Mouse (Mus musculus): ENCODE measurements around the gene Cit. TPM values are rescaled to one million over a fixed set of nuclear protein-coding genes. Genes with fewer than 3 reads are reported as not detected.

The Cit gene
- polyA plus RNA-seq, 1 experiment from 2014 or later = 19.9 TPM

DNA sequence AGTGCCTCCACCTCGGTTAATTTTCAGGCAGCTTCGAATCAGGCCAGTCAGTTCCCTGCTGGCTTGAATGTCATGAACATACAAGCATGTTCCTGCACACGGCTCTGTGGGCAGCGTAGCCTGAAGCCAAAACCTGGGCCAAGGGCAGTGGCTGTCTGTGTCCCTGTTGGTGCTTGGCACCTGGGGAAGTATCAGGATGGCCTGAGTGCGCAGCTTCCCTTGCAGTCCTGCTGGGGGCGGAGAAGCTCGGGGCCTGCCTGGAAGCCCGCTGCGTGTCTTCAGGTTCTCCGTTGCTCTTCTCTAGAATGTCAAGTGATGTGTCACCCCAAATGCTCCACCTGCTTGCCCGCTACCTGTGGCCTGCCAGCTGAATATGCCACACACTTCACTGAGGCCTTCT is 140.0 kb downstream of the Cit start:
- H3K36me3 ChIP-seq = peaks cover 26% of the 10 kb centered on the region
- 88% methylated on average over 11 of the region's 11 CpGs for WGBS
- no peak overlapping the region for H3K27ac ChIP-seq
- H3K4me1 ChIP-seq (replicated peaks) = peaks cover 6% of the 10 kb centered on the region
- no peak overlapping the region for H3K4me3 ChIP-seq
- H3K9me3 ChIP-seq (replicated peaks) = 0 out of 2 replicates have a peak, but pooled peaks cover under 1% of the 10 kb centered on the region
- H3K9ac ChIP-seq = no peak overlapping the region
- no peaks in the 10 kb centered on the region for H3K27me3 ChIP-seq
- no peak for ATAC-seq (replicated peaks; ENCODE audit: insufficient number of reproducible peaks, insufficient read depth, low FRiP score, low read depth)
- H3K4me2 ChIP-seq = no peak overlapping the region

DNA sequence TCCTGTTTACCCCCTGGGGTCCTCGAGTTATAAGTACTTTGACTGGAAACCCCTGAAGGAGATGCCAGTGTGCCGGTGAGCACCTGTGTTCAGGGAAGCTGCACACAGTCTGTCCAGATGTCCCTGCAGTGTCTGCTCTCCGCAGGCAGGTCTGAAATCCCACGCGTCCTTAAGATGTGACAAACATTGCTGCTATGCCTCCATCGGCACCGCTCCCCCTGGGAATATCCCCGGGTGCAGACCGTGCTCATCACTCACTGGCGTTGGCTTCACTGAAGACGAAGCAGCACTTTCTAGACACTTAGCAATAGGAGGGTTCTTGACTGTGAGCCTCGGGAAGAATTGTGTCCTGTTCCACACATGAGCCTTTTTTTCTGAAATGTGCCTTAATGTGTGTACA is 142.2 kb downstream of the Cit start:
- Histone ChIP-seq H3K27ac (no peak overlapping the region), H3K9me3 (replicated peaks) (peaks cover 11% of the 10 kb centered on the region), H3K27me3 (no peaks in the 10 kb centered on the region), H3K4me3 (no peak overlapping the region), H3K36me3 (peaks cover 45% of the 10 kb centered on the region), H3K4me2 (no peak overlapping the region), H3K4me1 (replicated peaks) (peaks cover 6% of the 10 kb centered on the region), H3K9ac (no peak overlapping the region)
- no peak for ATAC-seq (replicated peaks; ENCODE audit: insufficient number of reproducible peaks, insufficient read depth, low FRiP score, low read depth)
- 85% methylated on average over 12 of the region's 12 CpGs for WGBS

DNA sequence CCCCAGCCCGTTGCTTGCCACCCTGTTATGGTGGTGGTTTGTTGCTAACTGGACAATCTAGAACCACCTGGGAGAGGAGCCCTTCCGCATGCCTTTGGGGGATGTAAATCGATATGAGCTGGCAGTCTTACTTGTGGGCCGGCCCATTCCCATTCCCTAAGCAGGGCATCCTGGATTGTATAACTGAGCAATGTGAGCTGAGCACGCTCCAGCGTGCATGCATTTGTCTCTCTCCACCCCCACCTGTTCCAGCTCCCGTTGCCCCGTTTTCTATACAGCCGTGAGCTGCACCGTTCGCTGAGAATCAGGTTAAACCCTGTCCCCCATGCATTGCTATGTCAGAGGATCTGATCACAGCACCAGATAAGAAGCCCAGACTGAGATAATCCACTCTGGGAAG is 146.6 kb downstream of the Cit start:
- Histone ChIP-seq H3K36me3 (peaks cover 50% of the 10 kb centered on the region), H3K4me3 (no peak overlapping the region), H3K4me1 (replicated peaks) (no peaks in the 10 kb centered on the region), H3K4me2 (no peak overlapping the region), H3K9ac (no peak overlapping the region), H3K27me3 (no peaks in the 10 kb centered on the region), H3K27ac (no peak overlapping the region), H3K9me3 (replicated peaks) (peaks cover 11% of the 10 kb centered on the region)
- ATAC-seq (replicated peaks; ENCODE audit: insufficient number of reproducible peaks, insufficient read depth, low FRiP score, low read depth) = no peak
- WGBS = 94% methylated on average over 11 of the region's 11 CpGs

DNA sequence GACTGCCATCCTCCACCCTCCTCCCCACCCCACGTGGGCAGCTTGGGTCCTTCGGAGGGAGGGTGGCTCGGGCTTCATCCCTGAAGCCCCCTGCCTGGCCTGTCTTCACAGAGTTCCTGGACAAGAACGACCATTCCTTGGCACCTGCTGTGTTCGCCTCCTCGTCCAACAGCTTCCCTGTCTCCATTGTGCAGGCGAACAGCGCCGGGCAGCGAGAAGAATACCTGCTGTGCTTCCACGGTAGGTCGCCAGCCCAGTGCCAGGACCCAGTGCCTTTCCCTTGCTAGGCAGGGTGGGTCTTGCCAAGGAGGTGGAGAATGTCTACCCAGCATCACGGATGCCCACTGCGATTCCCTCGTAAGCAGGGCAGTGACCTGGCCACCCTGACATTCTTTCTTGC is 149.0 kb downstream of the Cit start:
- peaks cover 41% of the 10 kb centered on the region for H3K36me3 ChIP-seq
- H3K4me2 ChIP-seq = no peak overlapping the region
- peaks cover 11% of the 10 kb centered on the region for H3K9me3 ChIP-seq (replicated peaks)
- H3K27ac ChIP-seq = no peak overlapping the region
- ATAC-seq (replicated peaks; ENCODE audit: insufficient number of reproducible peaks, insufficient read depth, low FRiP score, low read depth) = no peak
- H3K4me1 ChIP-seq (replicated peaks) = no peaks in the 10 kb centered on the region
- no peak overlapping the region for H3K4me3 ChIP-seq
- 90% methylated on average over 15 of the region's 15 CpGs for WGBS
- H3K9ac ChIP-seq = no peak overlapping the region
- no peaks in the 10 kb centered on the region for H3K27me3 ChIP-seq

DNA sequence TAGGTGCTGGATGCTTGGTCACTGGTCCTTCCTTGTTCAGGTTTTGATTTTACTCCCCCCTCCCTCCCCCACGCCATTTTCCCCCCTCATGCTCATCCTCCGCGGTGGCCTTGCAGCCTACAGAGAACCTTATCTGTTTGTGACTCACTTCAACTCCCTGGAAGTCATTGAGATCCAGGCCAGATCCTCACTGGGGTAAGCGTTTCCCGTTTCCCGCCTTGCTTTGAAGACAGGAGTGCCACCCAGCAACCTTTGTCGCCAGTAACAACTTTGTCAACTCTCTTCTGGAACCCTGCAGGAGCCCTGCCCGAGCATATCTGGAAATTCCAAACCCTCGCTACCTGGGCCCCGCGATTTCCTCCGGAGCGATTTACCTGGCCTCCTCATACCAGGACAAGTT is 152.3 kb downstream of the Cit start:
- 46% methylated on average over 13 of the region's 13 CpGs for WGBS
- no peak for ATAC-seq (replicated peaks; ENCODE audit: insufficient number of reproducible peaks, insufficient read depth, low FRiP score, low read depth)
- H3K9me3 ChIP-seq (replicated peaks) = no peaks in the 10 kb centered on the region

DNA sequence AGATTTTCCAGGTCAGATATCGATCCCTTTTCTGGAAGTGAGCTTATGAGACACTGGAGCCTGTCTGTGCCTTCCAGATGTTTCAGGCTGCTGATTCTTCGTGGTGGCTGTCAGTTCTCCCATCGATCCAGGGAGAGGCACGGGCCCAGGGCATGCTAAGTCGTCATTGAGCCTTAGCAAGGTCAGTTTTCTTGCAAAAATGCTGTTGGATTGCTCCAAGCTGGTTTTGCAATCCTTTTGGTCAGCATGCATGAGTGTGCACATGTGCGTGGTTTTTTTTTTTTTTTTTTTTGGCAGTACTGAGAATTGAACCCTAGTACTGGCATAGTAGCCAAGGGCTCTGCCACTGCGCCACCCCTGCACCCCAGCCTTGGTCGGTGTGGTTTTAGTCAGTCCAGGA is 158.1 kb downstream of the Cit start:
- ATAC-seq (replicated peaks; ENCODE audit: insufficient number of reproducible peaks, insufficient read depth, low FRiP score, low read depth) = no peak
- Histone ChIP-seq H3K36me3 (peaks cover 7% of the 10 kb centered on the region; the same call in 1 of the 2 replicates), H3K4me3 (no peak overlapping the region), H3K4me1 (replicated peaks) (no peaks in the 10 kb centered on the region), H3K27ac (no peak overlapping the region), H3K9ac (no peak overlapping the region), H3K27me3 (no peaks in the 10 kb centered on the region), H3K4me2 (no peak overlapping the region), H3K9me3 (replicated peaks) (no peaks in the 10 kb centered on the region)
- 85% methylated on average over 8 of the region's 8 CpGs for WGBS

More for the DNA sequence above, 152.3 kb downstream of the Cit start:
- Histone ChIP-seq H3K27ac (no peak overlapping the region), H3K4me3 (no peak overlapping the region), H3K36me3 (peaks cover 18% of the 10 kb centered on the region; the same call in 1 of the 2 replicates), H3K4me1 (replicated peaks) (no peaks in the 10 kb centered on the region), H3K4me2 (no peak overlapping the region), H3K27me3 (no peaks in the 10 kb centered on the region), H3K9ac (no peak overlapping the region)

DNA sequence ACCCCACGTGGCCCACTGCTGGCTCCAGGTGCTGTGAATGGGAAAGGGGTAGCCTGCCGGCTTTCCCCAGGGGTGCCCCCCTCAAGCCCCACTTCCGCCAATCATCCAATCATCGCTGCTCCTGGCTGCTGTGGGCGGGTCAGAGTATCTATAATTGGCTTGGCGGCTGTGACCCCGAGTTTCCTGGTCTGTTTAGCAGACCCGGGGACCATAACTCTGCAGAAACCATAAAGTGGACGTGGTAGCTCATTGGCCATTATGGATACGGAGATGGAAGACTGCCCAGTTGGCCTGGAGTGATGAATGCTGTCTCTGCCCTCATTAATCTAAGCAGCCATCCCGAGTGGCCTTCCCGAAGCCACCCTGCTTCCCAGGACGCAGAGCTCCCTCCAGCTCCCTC is 158.7 kb downstream of the Cit start:
- no peak for ATAC-seq (replicated peaks; ENCODE audit: insufficient number of reproducible peaks, insufficient read depth, low FRiP score, low read depth)
- no peak overlapping the region for H3K27ac ChIP-seq
- WGBS = 39% methylated on average over 13 of the region's 13 CpGs
- no peak overlapping the region for H3K4me2 ChIP-seq
- no peak overlapping the region for H3K9ac ChIP-seq
- H3K36me3 ChIP-seq = peaks cover 7% of the 10 kb centered on the region; the same call in 1 of the 2 replicates
- H3K4me1 ChIP-seq (replicated peaks) = no peaks in the 10 kb centered on the region
- no peaks in the 10 kb centered on the region for H3K9me3 ChIP-seq (replicated peaks)
- no peaks in the 10 kb centered on the region for H3K27me3 ChIP-seq
- no peak overlapping the region for H3K4me3 ChIP-seq

DNA sequence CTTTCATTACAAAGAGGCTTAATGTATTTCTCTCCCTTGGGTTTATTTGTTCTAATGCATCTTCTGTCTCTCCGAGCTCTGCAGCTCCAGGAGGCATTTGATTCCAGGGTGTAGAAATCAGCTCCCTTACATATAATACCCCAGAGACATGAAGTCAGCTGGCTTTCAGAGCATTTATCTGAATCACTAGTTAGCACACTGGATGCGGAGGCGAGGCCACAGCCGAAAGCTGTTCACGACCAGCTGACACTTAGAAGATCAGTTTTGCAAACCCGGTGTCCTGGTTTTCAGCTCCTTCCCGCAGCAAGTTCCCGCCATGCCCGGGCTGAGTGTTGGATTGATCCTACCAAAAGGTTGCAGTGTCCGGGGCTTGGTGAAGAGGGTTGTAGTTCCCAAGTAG is 159.2 kb downstream of the Cit start:
- H3K9me3 ChIP-seq (replicated peaks) = no peaks in the 10 kb centered on the region
- WGBS = 85% methylated on average over 10 of the region's 10 CpGs
- ATAC-seq (replicated peaks; ENCODE audit: insufficient number of reproducible peaks, insufficient read depth, low FRiP score, low read depth) = no peak
- no peak overlapping the region for H3K4me2 ChIP-seq
- no peak overlapping the region for H3K27ac ChIP-seq
- no peak overlapping the region for H3K4me3 ChIP-seq
- no peak overlapping the region for H3K9ac ChIP-seq
- no peaks in the 10 kb centered on the region for H3K27me3 ChIP-seq
- H3K4me1 ChIP-seq (replicated peaks) = no peaks in the 10 kb centered on the region
- H3K36me3 ChIP-seq = peaks cover 7% of the 10 kb centered on the region; the same call in 1 of the 2 replicates

DNA sequence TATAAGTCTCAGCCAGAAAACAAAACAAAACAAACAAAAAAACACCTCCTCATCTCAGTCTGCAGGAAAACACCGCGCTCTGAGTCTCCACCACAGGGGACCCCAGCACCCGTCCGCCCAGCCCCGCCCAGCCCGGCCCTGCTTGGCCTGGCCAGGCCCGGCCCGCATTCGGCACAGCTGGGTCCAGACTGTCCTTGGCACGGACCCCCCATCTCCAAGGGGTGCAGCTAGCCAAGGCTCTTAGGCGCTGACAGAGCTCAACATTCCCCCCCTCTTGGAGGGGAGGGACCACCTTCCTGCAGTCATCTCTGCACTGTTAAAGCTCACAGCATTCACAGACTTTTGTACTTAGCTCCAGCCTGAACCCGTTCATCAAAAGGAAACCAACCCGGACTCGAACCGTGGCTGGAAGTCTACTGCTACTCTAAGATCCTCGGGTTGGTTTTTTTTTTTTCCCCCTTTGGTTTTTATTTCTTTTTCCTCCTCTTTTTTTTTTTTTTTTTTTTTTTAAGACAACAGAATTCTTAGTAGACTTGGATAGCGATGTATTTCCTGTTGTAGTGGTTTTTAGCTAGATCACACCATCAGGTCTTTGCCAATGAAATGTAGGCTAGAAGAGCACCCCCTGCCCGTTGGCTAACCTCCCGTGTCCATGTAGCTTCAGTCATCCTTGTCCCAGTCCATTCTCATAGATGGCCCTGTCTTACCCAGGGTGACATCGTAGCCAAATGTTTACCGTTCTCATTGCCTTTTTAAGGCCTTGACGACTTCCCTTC is 161.4 kb downstream of the Cit start:
- 68% methylated on average over 22 of the region's 22 CpGs for WGBS
- 0 out of 2 replicates have a peak, but pooled peaks have one; percentile 21 for ATAC-seq (replicated peaks; ENCODE audit: insufficient number of reproducible peaks, insufficient read depth, low FRiP score, low read depth)
- H3K4me3 ChIP-seq = no peak overlapping the region

DNA sequence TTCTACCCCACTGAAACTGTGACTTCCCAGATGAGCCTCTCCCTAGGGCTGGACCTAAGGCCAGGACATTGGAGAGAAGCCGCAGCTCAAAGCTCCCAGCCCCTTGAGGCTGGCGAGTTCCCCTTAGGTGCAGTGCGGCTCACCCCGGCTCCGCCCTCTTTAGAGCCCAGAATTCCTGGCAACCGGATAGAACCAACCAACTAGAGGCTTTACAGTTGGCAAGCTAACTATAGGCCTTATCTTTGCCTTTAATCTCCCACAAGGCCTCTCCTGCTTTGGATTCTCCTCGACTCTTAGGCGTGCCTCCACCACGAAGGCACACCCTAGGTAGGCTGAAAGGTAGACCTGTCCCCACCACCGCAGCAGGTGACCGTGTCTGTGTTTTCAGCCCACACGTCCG is 162.6 kb downstream of the Cit start:
- Histone ChIP-seq H3K4me2 (no peak overlapping the region), H3K4me1 (replicated peaks) (no peaks in the 10 kb centered on the region), H3K4me3 (no peak overlapping the region), H3K36me3 (peaks cover under 1% of the 10 kb centered on the region; the same call in 1 of the 2 replicates), H3K9ac (no peak overlapping the region), H3K27ac (no peak overlapping the region), H3K27me3 (no peaks in the 10 kb centered on the region), H3K9me3 (replicated peaks) (no peaks in the 10 kb centered on the region)
- WGBS = 78% methylated on average over 13 of the region's 13 CpGs
- no peak for ATAC-seq (replicated peaks; ENCODE audit: insufficient number of reproducible peaks, insufficient read depth, low FRiP score, low read depth)

More for the DNA sequence above, 161.4 kb downstream of the Cit start:
- Histone ChIP-seq H3K9me3 (replicated peaks) (no peaks in the 10 kb centered on the region), H3K4me1 (replicated peaks) (no peaks in the 10 kb centered on the region), H3K36me3 (no peaks in the 10 kb centered on the region), H3K9ac (no peak overlapping the region), H3K27me3 (no peaks in the 10 kb centered on the region), H3K27ac (no peak overlapping the region), H3K4me2 (no peak overlapping the region)

DNA sequence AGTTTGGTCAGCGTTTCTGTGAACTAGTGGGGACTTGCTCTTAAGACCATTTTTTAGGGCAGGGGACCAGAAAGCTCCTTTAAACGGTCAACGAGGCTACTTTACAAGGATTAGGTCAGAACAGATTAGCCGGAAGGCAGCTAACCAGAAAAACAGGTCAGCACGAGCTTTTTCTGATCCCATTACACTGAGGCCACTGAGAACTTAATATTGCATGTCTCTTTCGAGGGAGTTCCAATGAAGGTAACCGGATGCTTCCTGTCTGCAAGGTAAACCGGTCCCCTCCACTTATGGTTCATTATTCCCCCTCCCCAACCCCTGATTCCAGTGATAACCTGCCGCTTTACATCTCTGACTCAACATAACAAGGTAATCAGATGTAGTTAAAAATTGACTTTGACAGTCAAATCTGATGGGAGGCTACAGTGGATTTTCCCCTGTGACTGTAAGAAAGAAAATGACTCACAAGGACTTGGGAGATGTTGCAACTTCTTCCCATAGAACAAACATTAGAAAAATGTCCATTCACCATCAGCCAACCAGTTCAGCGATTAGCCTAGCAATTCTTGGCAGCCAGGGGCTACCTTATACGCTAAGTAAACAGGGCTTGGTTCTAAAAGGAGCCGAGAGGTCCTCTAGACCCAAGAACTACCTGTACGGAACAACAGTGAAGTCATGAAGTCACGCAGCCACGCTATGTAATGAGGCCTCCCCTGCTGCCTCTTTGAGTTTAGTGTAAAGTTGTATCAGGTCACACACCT is 164.2 kb downstream of the Cit start:
- ATAC-seq (replicated peaks; ENCODE audit: insufficient number of reproducible peaks, insufficient read depth, low FRiP score, low read depth) = no peak
- no peaks in the 10 kb centered on the region for H3K27me3 ChIP-seq
- H3K36me3 ChIP-seq = peaks cover 16% of the 10 kb centered on the region
- H3K4me1 ChIP-seq (replicated peaks) = no peaks in the 10 kb centered on the region
- 81% methylated on average over 15 of the region's 15 CpGs for whole genome bisulfite sequencing
- no peak overlapping the region for H3K27ac ChIP-seq
- H3K4me3 ChIP-seq = no peak overlapping the region
- H3K9me3 ChIP-seq (replicated peaks) = no peaks in the 10 kb centered on the region
- H3K9ac ChIP-seq = no peak overlapping the region
- no peak overlapping the region for H3K4me2 ChIP-seq

Data from heart, embryonic 15.5 days (tissue).